ENCODE assay signal across 8 mouse cellular contexts in the genomic region with DNA sequence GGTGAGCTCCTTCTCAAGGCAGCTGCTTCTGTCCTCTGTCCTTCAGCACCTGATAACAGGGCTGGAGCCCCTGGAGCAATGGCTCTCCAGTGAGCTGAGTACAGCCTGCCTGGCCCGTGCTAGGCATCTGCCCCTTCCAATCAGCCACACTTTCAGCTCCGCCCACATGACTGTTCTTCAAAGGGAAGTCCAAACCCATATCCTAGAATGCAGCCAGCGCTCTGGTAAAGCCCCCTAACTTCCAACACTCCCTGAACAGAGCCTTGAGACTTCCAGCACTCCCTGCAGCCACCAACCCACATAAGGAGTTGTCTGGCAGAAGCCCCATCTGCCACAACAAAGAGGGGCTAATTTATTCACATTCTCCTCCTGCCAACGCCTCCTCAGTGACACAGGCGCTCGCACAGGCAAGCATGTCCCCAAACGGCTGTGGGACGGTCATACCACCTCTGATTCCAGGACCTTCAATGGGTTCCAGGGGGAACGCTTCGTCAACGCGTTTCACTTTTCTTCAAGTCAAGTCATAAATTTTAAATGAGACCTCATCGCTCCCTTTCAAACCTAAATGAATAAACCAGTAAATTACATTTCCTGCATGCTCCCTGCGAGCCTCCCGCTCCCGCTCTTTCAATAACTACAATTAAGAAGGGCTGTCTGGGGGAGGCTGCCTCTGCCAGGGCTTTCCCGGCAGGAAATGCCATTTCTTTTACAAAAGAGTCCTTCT. TPM values are rescaled to one million over a fixed set of nuclear protein-coding genes. Genes with fewer than 3 reads are reported as not detected.
DNase-seq lines count a peak whose midpoint lies in the region; ATAC-seq and TF ChIP-seq lines count a peak whose summit lies in the region.

No protein-coding gene starts in this region.

- H3K4me1 ChIP-seq in ES-Bruce4 (ENCODE audit: control insufficient read depth, insufficient read depth, low read length): peaks cover 13% of the 10 kb centered on the region
- peaks cover 20% of the 10 kb centered on the region for H3K4me1 ChIP-seq in hindbrain, postnatal 0 days (ENCODE audit: insufficient read depth, low read length)
- peaks cover 13% of the 10 kb centered on the region for H3K4me1 ChIP-seq in lung, embryonic 14.5 days (ENCODE audit: insufficient read depth)
- peaks cover 44% of the 10 kb centered on the region for H3K4me1 ChIP-seq in olfactory bulb, adult 2 months (ENCODE audit: control insufficient read depth, insufficient read depth, low read length)

- no peak overlapping the region for H3K27ac ChIP-seq in ES-Bruce4 (ENCODE audit: insufficient read depth, low read length)
- H3K27ac ChIP-seq in hindbrain, postnatal 0 days: peak overlapping the region; percentile 70
- peak overlapping the region; percentile 72 for H3K27ac ChIP-seq in lung, embryonic 14.5 days (ENCODE audit: low read depth)
- H3K27ac ChIP-seq in olfactory bulb, adult 2 months (ENCODE audit: insufficient read depth, low read depth, low read length): peak overlapping the region; percentile 79

- H3K36me3 ChIP-seq in ES-Bruce4 (ENCODE audit: control insufficient read depth, insufficient read depth, low read length, poor library complexity, severe bottlenecking): no peaks in the 10 kb centered on the region
- H3K36me3 ChIP-seq in hindbrain, postnatal 0 days (ENCODE audit: insufficient read depth, low read length): no peaks in the 10 kb centered on the region
- H3K36me3 ChIP-seq in lung, embryonic 14.5 days (ENCODE audit: insufficient read depth): no peaks in the 10 kb centered on the region

- no peak overlapping the region for H3K9ac ChIP-seq in ES-Bruce4 (ENCODE audit: low read depth, poor library complexity, severe bottlenecking)
- H3K9ac ChIP-seq in hindbrain, postnatal 0 days (replicated peaks; ENCODE audit: low read length): no peak overlapping the region
- H3K9ac ChIP-seq in lung, embryonic 14.5 days: peak overlapping the region; percentile 32

- no peak for TF ChIP-seq CTCF in ES-Bruce4 (IDR thresholded peaks at IDR 0.05; ENCODE audit: low read depth, low read length)
- TF ChIP-seq CTCF in hindbrain, postnatal 0 days (IDR thresholded peaks at IDR 0.05; ENCODE audit: low read depth): no peak
- TF ChIP-seq CTCF in lung, embryonic 14.5 days (IDR thresholded peaks at IDR 0.05; ENCODE audit: low read depth): no peak
- no peak for TF ChIP-seq CTCF in olfactory bulb, adult 2 months (IDR thresholded peaks at IDR 0.05; ENCODE audit: insufficient read depth, low read depth, low read length)

- peak; percentile 82 for ATAC-seq in hindbrain, postnatal 0 days
- peak; percentile 90 for ATAC-seq in lung, embryonic 14.5 days (ENCODE audit: insufficient read depth)

- WGBS in hindbrain, postnatal 0 days: 2% methylated on average over 17 of the region's 17 CpGs
- 2% methylated on average over 17 of the region's 17 CpGs for WGBS in lung, embryonic 14.5 days
- 1% methylated on average over 17 of the region's 17 CpGs for WGBS in olfactory bulb, adult 2 months

- H3K4me3 ChIP-seq in ES-Bruce4 (ENCODE audit: low read depth, low read length): peak overlapping the region; percentile 11; the same call in 1 of the 2 replicates
- peak overlapping the region; percentile 10 for H3K4me3 ChIP-seq in hindbrain, postnatal 0 days (ENCODE audit: low read length)
- H3K4me3 ChIP-seq in lung, embryonic 14.5 days (ENCODE audit: low read depth, low read length): peak overlapping the region; percentile 15
- peak overlapping the region; percentile 39 for H3K4me3 ChIP-seq in olfactory bulb, adult 2 months (ENCODE audit: insufficient read depth, low read depth, low read length)

- no peak for TF ChIP-seq POLR2A in ES-Bruce4 (IDR thresholded peaks at IDR 0.05; ENCODE audit: insufficient read depth, low read length)
- no peak for TF ChIP-seq POLR2A in olfactory bulb, adult 2 months (IDR thresholded peaks at IDR 0.05; ENCODE audit: insufficient read depth, low read depth, low read length)

- no peaks in the 10 kb centered on the region for H3K9me3 ChIP-seq in ES-Bruce4 (replicated peaks; ENCODE audit: control insufficient read depth, insufficient read depth, low read length, poor library complexity, severe bottlenecking)
- no peaks in the 10 kb centered on the region for H3K9me3 ChIP-seq in hindbrain, postnatal 0 days (ENCODE audit: low read length)
- H3K9me3 ChIP-seq in lung, embryonic 14.5 days (ENCODE audit: low read depth, low read length): no peaks in the 10 kb centered on the region

- peak; percentile 34 to 52 for DNase-seq in adrenal gland, postnatal 36 days
- DNase-seq in frontal cortex, postnatal 10 days (ENCODE audit: low spot score in 2 of 2): peak; percentile 46 to 62
- DNase-seq in hindbrain, postnatal 0 days (ENCODE audit: low spot score): peak; percentile 84
- DNase-seq in lung, embryonic 14.5 days: peak; percentile 89
- DNase-seq in thymus, adult 18-20 months: no peak
- DNase-seq in spleen, postnatal 36 days (ENCODE audit: low spot score in 2 of 2): no peak

- no peaks in the 10 kb centered on the region for H3K27me3 ChIP-seq in ES-Bruce4 (ENCODE audit: control insufficient read depth, insufficient read depth, low read length, poor library complexity, severe bottlenecking)
- no peaks in the 10 kb centered on the region for H3K27me3 ChIP-seq in hindbrain, postnatal 0 days (ENCODE audit: insufficient read depth, low read length)
- H3K27me3 ChIP-seq in lung, embryonic 14.5 days (ENCODE audit: insufficient read depth, low read length): peaks cover 13% of the 10 kb centered on the region

- H3K4me2 ChIP-seq in hindbrain, postnatal 0 days (ENCODE audit: low read depth, low read length): peak overlapping the region; percentile 51
- peak overlapping the region; percentile 62 for H3K4me2 ChIP-seq in lung, embryonic 14.5 days

- no peak for TF ChIP-seq EP300 in ES-Bruce4 (IDR thresholded peaks at IDR 0.05; ENCODE audit: insufficient read depth, low read depth, low read length)

RNA-seq across cellular contexts. Expression of a gene that starts 7.4 kb away (rescaled TPM):
- polyA plus RNA-seq in ES-Bruce4 (2011; ENCODE audit: insufficient read depth, insufficient read length, low read depth, missing spikeins): 2.3 and 4.1 TPM in 2 replicates
- not detected for total RNA-seq in adrenal gland, postnatal 36 days (2021)
- total RNA-seq in hindbrain, postnatal 0 days (2014; rRNA removed): 86.1 and 103 TPM in 2 replicates
- 20.3 and 22.2 TPM in 2 replicates for polyA plus RNA-seq in hindbrain, postnatal 0 days (2015; fragmentation: Nextera tagmentation; extraction: Ambion mirVana)
- polyA plus RNA-seq in lung, embryonic 14.5 days (2014; fragmentation: Nextera tagmentation; extraction: Ambion mirVana): 0.11 and 0.26 TPM in 2 replicates
- not detected in 2 replicates for polyA plus RNA-seq in olfactory bulb, adult 2 months (2012; ENCODE audit: insufficient read depth, insufficient read length, low replicate concordance, missing spikeins)

RNA-seq across cellular contexts. Expression of a gene that starts 20.5 kb away (rescaled TPM):
- polyA plus RNA-seq in ES-Bruce4 (2011; ENCODE audit: insufficient read depth, insufficient read length, low read depth, missing spikeins): 9.3 and 15.9 TPM in 2 replicates
- total RNA-seq in adrenal gland, postnatal 36 days (2021): 10 to 100 TPM; 20.2 to 34.4 TPM
- total RNA-seq in hindbrain, postnatal 0 days (2014; rRNA removed): 23.0 and 24.4 TPM in 2 replicates
- 18.8 TPM in 2 replicates for polyA plus RNA-seq in hindbrain, postnatal 0 days (2015; fragmentation: Nextera tagmentation; extraction: Ambion mirVana)
- polyA plus RNA-seq in lung, embryonic 14.5 days (2014; fragmentation: Nextera tagmentation; extraction: Ambion mirVana): 0.83 and 2.6 TPM in 2 replicates
- polyA plus RNA-seq in olfactory bulb, adult 2 months (2012; ENCODE audit: insufficient read depth, insufficient read length, low replicate concordance, missing spikeins): not detected in 2 replicates

RNA-seq across cellular contexts. Expression of a gene that starts 29.1 kb away (rescaled TPM):
- polyA plus RNA-seq in ES-Bruce4 (2011; ENCODE audit: insufficient read depth, insufficient read length, low read depth, missing spikeins): 0.84 and 1.0 TPM in 2 replicates
- under 1 TPM; 0.13 to 0.43 TPM for total RNA-seq in adrenal gland, postnatal 36 days (2021)
- total RNA-seq in hindbrain, postnatal 0 days (2014; rRNA removed): 0.07 and 0.26 TPM in 2 replicates
- 0.11 and 0.20 TPM in 2 replicates for polyA plus RNA-seq in hindbrain, postnatal 0 days (2015; fragmentation: Nextera tagmentation; extraction: Ambion mirVana)
- not detected in 2 replicates for polyA plus RNA-seq in lung, embryonic 14.5 days (2014; fragmentation: Nextera tagmentation; extraction: Ambion mirVana)
- polyA plus RNA-seq in olfactory bulb, adult 2 months (2012; ENCODE audit: insufficient read depth, insufficient read length, low replicate concordance, missing spikeins): not detected in 2 replicates

Comparison
In these comparisons a context has a peak if more than half of its experiments do, and no peak if none do; other contexts are left out.
1. DNase-seq: peak in adrenal gland, postnatal 36 days (2 of 2), frontal cortex, postnatal 10 days (2 of 2), hindbrain, postnatal 0 days (single experiment) and lung, embryonic 14.5 days (single experiment); none in thymus, adult 18-20 months (0 of 2) and spleen, postnatal 36 days (0 of 2).
2. Peak in every context shown above with its lines, with median percentiles within 50 percentile points of each other: H3K4me3 ChIP-seq.